Mouse (Mus musculus) E14TG2a.4 (cell line): ENCODE data around the gene Chd2.

Source experiments
- CTCF ChIP-seq: conservative IDR thresholded peaks from 2 replicates; pipeline ENCODE4 v1.5.1; 2014; ENCODE audit warnings: low read length
- NANOG ChIP-seq: IDR thresholded peaks from 2 replicates; pipeline ENCODE4 v1.6.1; 2014; ENCODE audit warnings: borderline replicate concordance, low read length, mixed read lengths

DNA sequence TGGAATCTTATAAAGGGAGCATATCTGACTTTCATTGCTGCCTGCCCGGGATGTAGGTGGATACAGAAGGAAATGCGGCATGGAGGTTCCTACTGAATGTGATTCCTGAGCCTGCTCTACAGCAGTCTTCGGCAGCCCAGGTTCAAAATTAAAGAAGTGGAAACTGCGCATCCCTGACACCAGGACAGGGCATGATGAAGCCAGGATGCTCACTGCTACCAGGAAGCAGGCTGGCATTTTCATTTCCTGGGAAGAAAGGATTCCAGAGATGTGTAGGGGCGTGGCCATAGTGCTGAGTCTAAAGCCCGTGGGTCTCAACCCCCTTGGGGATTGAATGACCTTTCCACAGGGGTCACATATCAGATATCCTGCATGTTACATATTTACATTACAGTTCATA is 163.6 kb downstream of the Chd2 start:
- TF ChIP-seq CTCF (no peak), NANOG (no peak)
